Mouse (Mus musculus): ENCODE data around the gene Syce1. TPM values are rescaled to one million over a fixed set of nuclear protein-coding genes. Genes with fewer than 3 reads are reported as not detected.
A peak's percentile ranks its signal among the peaks of the same experiment; 100 is the strongest.

Gene Syce1
- total and polyA plus RNA-seq, 2 experiments from 2014 or later: 0.14 to 0.55 TPM

DNA sequence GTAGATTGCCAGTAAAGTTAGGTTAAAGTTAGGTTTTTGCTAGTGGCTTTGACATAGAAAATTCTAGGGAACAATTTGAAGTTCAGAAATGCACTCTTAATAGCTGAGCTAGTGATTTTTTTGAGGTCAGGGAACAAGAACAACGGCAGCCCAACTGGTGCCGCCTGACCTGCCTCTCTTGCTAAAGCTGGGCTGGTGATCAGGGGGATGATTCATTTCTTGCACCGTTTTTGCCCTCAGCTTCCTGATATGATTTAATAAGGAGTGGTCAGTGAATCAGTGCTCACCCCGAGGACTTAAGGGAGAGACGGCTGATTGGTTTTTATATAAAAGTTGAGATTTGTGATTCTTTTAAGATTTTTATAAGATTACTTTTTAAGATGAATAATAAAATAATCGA lies 43.8 kb upstream of the Syce1 start:
- TF ChIP-seq CTCF (IDR thresholded peaks at IDR 0.05): no peak

DNA sequence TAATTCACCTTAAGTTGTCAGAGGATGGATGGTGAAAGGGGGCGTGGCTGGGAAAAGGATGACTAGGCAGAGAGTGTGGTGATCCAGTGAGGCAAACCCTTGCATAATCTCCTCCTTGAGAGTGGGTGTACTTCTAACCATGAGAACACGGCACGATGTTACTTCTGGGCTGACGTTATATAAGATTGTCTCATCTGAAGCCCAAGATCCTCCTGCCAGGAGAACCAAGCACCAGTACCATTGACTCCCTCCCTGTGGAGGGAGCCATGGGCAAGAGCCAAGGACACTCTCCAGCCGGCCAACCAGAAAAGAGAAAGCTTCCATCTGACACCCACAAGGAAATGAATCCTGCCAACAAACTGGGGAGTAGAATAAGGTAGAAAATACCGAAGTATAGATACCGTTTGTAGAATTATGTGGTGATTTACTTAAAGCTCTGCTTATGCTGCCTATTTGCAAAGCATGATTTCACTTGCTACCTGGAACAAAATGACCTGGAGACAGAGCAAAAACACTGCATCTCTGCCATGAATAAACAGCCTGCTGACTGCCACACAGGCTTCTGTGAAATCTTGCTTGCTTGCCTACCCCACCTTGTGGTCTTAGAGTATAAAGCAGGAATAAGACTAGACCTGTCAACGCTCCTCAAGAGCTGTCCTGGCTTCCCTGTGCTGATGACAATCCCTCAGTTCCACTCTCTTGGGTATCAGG lies 40.7 kb upstream of the Syce1 start:
- no peaks in the 10 kb centered on the region for H3K36me3 ChIP-seq (ENCODE audit: insufficient read depth, low read length)
- H3K9ac ChIP-seq (replicated peaks; ENCODE audit: low read length, poor library complexity, severe bottlenecking): no peak overlapping the region
- no peaks in the 10 kb centered on the region for H3K9me3 ChIP-seq (ENCODE audit: low read length)
- DNase-seq (ENCODE audit: low spot score) (peak; percentile 78), ATAC-seq (ENCODE audit: low FRiP score) (0 out of 2 replicates have a peak, but pooled peaks have one; percentile 38)
- no peak overlapping the region for H3K27ac ChIP-seq (ENCODE audit: low read depth, low read length)
- H3K4me2 ChIP-seq (ENCODE audit: low read depth, low read length, poor library complexity, severe bottlenecking): no peak overlapping the region
- no peaks in the 10 kb centered on the region for H3K4me1 ChIP-seq (ENCODE audit: insufficient read depth, low read length)
- peak; percentile 87 for TF ChIP-seq CTCF (IDR thresholded peaks at IDR 0.05)
- WGBS: 42% methylated on average over 8 of the region's 8 CpGs
- no peaks in the 10 kb centered on the region for H3K27me3 ChIP-seq (ENCODE audit: insufficient read depth, low read length)
- H3K4me3 ChIP-seq (ENCODE audit: low read depth, low read length): no peak overlapping the region

More for the DNA sequence above, 43.8 kb upstream of the Syce1 start:
- no peaks in the 10 kb centered on the region for H3K27me3 ChIP-seq (ENCODE audit: insufficient read depth, low read length)
- no peaks in the 10 kb centered on the region for H3K9me3 ChIP-seq (ENCODE audit: low read length)
- ATAC-seq (ENCODE audit: low FRiP score) (no peak), DNase-seq (ENCODE audit: low spot score) (no peak)
- H3K9ac ChIP-seq (replicated peaks; ENCODE audit: low read length, poor library complexity, severe bottlenecking): no peak overlapping the region
- H3K27ac ChIP-seq (ENCODE audit: low read depth, low read length): no peak overlapping the region
- H3K4me3 ChIP-seq (ENCODE audit: low read depth, low read length): no peak overlapping the region
- H3K4me1 ChIP-seq (ENCODE audit: insufficient read depth, low read length): no peaks in the 10 kb centered on the region
- 85% methylated on average over 6 of the region's 6 CpGs for WGBS
- H3K4me2 ChIP-seq (ENCODE audit: low read depth, low read length, poor library complexity, severe bottlenecking): no peak overlapping the region
- no peaks in the 10 kb centered on the region for H3K36me3 ChIP-seq (ENCODE audit: insufficient read depth, low read length)

DNA sequence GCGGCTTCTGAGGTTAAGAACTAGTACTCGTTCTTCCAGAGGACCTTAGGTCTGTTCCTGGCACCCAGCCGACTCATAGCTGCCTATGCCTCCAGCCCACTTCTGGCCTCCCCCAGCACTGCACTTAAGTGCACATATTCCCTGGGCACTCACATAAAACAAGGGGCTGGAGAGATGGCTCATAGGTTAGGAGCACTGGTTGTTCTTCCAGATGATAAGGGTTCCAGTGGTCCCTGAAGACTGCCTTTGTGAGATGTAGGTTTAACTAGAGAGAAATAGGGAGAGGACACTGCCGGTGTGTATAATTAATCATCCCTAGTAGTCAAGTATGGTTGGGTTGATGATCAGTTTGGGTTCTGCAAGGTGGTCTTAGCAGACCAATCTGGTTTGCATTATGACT lies 35.1 kb upstream of the Syce1 start:
- DNase-seq (ENCODE audit: low spot score) (no peak), ATAC-seq (ENCODE audit: low FRiP score) (no peak)
- Histone ChIP-seq H3K4me2 (ENCODE audit: low read depth, low read length, poor library complexity, severe bottlenecking) (no peak overlapping the region), H3K27me3 (ENCODE audit: insufficient read depth, low read length) (no peaks in the 10 kb centered on the region), H3K9me3 (ENCODE audit: low read length) (no peaks in the 10 kb centered on the region), H3K36me3 (ENCODE audit: insufficient read depth, low read length) (no peaks in the 10 kb centered on the region), H3K9ac (replicated peaks; ENCODE audit: low read length, poor library complexity, severe bottlenecking) (no peak overlapping the region), H3K4me3 (ENCODE audit: low read depth, low read length) (no peak overlapping the region), H3K4me1 (ENCODE audit: insufficient read depth, low read length) (no peaks in the 10 kb centered on the region), H3K27ac (ENCODE audit: low read depth, low read length) (no peak overlapping the region)
- 92% methylated on average over 4 of the region's 4 CpGs for WGBS
- TF ChIP-seq CTCF (IDR thresholded peaks at IDR 0.05): no peak

DNA sequence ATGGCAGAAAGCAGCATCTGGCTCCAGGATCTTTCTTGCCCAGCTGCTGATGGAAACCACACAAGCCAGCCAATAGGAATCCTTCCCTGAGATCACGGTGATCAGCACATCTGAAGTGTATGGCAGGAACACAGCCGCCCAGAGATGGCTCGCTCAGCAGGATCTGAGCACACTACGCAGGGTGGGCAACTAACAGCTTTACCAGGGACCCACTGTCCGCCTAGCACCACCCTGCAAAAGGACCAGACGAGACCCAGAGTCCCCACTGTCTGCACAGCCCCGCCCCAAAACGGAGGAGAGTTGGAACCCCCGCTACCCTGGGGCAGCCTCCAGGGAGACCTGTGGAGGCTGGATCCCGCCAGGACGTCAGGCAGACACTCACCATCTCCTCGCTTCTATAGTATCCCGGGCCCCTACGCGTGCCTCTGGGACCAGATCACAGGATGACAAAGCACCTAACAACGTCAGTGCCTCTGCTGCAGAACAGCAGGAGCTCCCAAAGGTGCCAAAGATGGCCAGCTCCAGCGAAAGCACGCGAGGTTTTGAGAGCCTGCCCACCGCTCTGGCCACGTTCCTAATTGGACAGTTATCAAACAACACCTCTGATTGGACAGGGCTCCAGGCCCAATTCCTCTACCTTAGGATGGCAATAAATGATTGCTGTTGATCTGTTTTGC lies 34.1 kb upstream of the Syce1 start, which contains the start of gene Zfp941:
Gene Zfp941, minus strand, starts transcription at position 526 of the 677 bp plus-strand sequence.
- WGBS: 2% methylated on average over 21 of the region's 21 CpGs
- Histone ChIP-seq H3K27ac (ENCODE audit: low read depth, low read length) (peak within 1 kb of the TSS; percentile 98), H3K27me3 (ENCODE audit: insufficient read depth, low read length) (no peaks in the 10 kb centered on the region), H3K4me3 (ENCODE audit: low read depth, low read length) (peak within 1 kb of the TSS; percentile 71), H3K9ac (replicated peaks; ENCODE audit: low read length, poor library complexity, severe bottlenecking) (peak within 1 kb of the TSS; percentile 86), H3K9me3 (ENCODE audit: low read length) (no peaks in the 10 kb centered on the region), H3K36me3 (ENCODE audit: insufficient read depth, low read length) (no peaks in the 10 kb centered on the region), H3K4me2 (ENCODE audit: low read depth, low read length, poor library complexity, severe bottlenecking) (peak within 1 kb of the TSS; percentile 57), H3K4me1 (ENCODE audit: insufficient read depth, low read length) (peaks cover 5% of the 10 kb centered on the region; the same call in 1 of the 2 replicates)
- DNase-seq (ENCODE audit: low spot score) (peak; percentile 94), ATAC-seq (ENCODE audit: low FRiP score) (peak; percentile 93)
- no peak for TF ChIP-seq CTCF (IDR thresholded peaks at IDR 0.05)

DNA sequence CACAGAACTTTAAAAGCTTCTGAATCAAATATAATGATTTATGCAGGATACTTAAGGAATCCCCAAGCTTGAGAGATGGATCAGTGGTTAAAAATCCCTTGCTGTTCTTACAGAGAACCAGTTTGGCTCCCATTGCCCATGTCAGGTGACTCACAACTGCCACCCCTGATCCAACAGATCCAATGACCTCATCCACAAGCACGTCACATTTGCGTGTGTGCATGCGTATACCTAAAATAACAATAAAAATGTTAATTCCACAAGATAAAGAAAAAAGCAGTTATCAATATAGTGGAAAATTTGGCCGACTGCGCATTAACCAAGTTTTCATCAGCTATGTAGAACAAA lies 33.6 kb upstream of the Syce1 start:
- H3K4me2 ChIP-seq (ENCODE audit: low read depth, low read length, poor library complexity, severe bottlenecking): peak overlapping the region; percentile 57
- peak; percentile 66; the same call in 1 of the 2 replicates for ATAC-seq (ENCODE audit: low FRiP score)
- H3K36me3 ChIP-seq (ENCODE audit: insufficient read depth, low read length): no peaks in the 10 kb centered on the region
- no peaks in the 10 kb centered on the region for H3K27me3 ChIP-seq (ENCODE audit: insufficient read depth, low read length)
- H3K9ac ChIP-seq (replicated peaks; ENCODE audit: low read length, poor library complexity, severe bottlenecking): peak overlapping the region; percentile 86
- WGBS: 41% methylated on average over 5 of the region's 5 CpGs
- peak overlapping the region; percentile 98 for H3K27ac ChIP-seq (ENCODE audit: low read depth, low read length)
- TF ChIP-seq CTCF (IDR thresholded peaks at IDR 0.05): no peak
- no peak for DNase-seq (ENCODE audit: low spot score)
- H3K4me1 ChIP-seq (ENCODE audit: insufficient read depth, low read length): peaks cover 5% of the 10 kb centered on the region; the same call in 1 of the 2 replicates
- H3K4me3 ChIP-seq (ENCODE audit: low read depth, low read length): peak overlapping the region; percentile 71
- no peaks in the 10 kb centered on the region for H3K9me3 ChIP-seq (ENCODE audit: low read length)

DNA sequence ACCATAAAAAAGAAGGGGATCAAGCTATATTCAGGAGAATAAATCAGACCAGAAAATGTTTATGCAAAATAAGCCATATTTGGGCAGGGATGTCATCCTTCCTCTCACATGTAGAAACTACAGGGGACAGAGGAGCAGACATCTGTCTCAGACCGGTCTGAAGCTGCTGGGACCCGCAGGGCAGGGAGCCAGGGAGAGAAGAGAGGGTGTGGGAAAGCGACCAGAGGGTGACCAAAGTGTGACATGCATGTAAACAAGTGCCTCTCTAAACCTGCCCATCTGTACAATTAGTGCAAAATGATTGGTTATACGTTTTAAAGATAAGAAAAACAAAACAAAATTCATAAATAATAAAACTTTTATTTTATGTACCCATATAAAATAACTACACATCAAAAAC lies 32.5 kb upstream of the Syce1 start:
- DNase-seq (ENCODE audit: low spot score) (peak; percentile 66), ATAC-seq (ENCODE audit: low FRiP score) (no peak)
- peaks cover 5% of the 10 kb centered on the region; the same call in 1 of the 2 replicates for H3K4me1 ChIP-seq (ENCODE audit: insufficient read depth, low read length)

More for the DNA sequence above, 32.5 kb upstream of the Syce1 start:
- H3K4me2 ChIP-seq (ENCODE audit: low read depth, low read length, poor library complexity, severe bottlenecking): peak overlapping the region; percentile 36
- no peak overlapping the region for H3K4me3 ChIP-seq (ENCODE audit: low read depth, low read length)
- H3K9ac ChIP-seq (replicated peaks; ENCODE audit: low read length, poor library complexity, severe bottlenecking): no peak overlapping the region
- H3K27ac ChIP-seq (ENCODE audit: low read depth, low read length): no peak overlapping the region
- no peaks in the 10 kb centered on the region for H3K27me3 ChIP-seq (ENCODE audit: insufficient read depth, low read length)
- H3K9me3 ChIP-seq (ENCODE audit: low read length): no peaks in the 10 kb centered on the region
- WGBS: 66% methylated on average over 4 of the region's 4 CpGs
- H3K36me3 ChIP-seq (ENCODE audit: insufficient read depth, low read length): no peaks in the 10 kb centered on the region
- TF ChIP-seq CTCF (IDR thresholded peaks at IDR 0.05): no peak

Data from midbrain, postnatal 0 days (tissue).